Mouse (Mus musculus): Measurements from ENCODE around the gene 2010300C02Rik. TPM values are rescaled to one million over a fixed set of nuclear protein-coding genes. Genes with fewer than 3 reads are reported as not detected.

Gene 2010300C02Rik
- polyA plus RNA-seq, 1 experiment from 2014 or later: 0.81 TPM

DNA sequence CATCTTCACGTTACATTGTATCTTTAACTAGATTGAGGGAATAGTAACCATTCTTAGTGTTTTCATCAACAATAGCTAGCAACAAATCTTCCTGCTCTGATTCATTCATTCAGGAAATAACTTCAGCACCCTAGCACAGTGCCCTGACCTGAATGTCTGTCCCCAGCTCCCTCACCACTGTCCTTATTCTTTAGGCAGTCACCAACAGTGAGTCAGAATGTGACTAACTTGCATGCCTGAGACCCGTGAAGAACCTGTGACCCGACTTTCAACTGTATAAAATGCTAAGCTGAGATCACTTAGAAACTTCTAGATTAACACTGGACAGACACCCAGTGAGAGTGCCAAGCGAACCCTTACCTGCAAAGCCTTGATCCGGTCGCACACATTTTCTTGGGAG lies 88.4 kb downstream of the 2010300C02Rik start:
- no peak for ATAC-seq (ENCODE audit: insufficient read depth, low FRiP score, low TSS enrichment)
- no peak for DNase-seq (ENCODE audit: low spot score)
- no peak overlapping the region for H3K4me2 ChIP-seq (ENCODE audit: low read depth)
- no peaks in the 10 kb centered on the region for H3K4me1 ChIP-seq (ENCODE audit: control insufficient read depth, insufficient read depth, low read length)
- no peak overlapping the region for H3K4me3 ChIP-seq (ENCODE audit: low read depth, low read length)
- H3K27me3 ChIP-seq (ENCODE audit: control insufficient read depth, insufficient read depth, low read length): no peaks in the 10 kb centered on the region
- no peak overlapping the region for H3K27ac ChIP-seq (ENCODE audit: low read depth, low read length)
- 78% methylated on average over 6 of the region's 6 CpGs for WGBS
- no peaks in the 10 kb centered on the region for H3K9me3 ChIP-seq (ENCODE audit: control insufficient read depth, low read length)
- no peak overlapping the region for H3K9ac ChIP-seq (ENCODE audit: low read length)
- H3K36me3 ChIP-seq (ENCODE audit: control insufficient read depth, insufficient read depth, low read length): no peaks in the 10 kb centered on the region

DNA sequence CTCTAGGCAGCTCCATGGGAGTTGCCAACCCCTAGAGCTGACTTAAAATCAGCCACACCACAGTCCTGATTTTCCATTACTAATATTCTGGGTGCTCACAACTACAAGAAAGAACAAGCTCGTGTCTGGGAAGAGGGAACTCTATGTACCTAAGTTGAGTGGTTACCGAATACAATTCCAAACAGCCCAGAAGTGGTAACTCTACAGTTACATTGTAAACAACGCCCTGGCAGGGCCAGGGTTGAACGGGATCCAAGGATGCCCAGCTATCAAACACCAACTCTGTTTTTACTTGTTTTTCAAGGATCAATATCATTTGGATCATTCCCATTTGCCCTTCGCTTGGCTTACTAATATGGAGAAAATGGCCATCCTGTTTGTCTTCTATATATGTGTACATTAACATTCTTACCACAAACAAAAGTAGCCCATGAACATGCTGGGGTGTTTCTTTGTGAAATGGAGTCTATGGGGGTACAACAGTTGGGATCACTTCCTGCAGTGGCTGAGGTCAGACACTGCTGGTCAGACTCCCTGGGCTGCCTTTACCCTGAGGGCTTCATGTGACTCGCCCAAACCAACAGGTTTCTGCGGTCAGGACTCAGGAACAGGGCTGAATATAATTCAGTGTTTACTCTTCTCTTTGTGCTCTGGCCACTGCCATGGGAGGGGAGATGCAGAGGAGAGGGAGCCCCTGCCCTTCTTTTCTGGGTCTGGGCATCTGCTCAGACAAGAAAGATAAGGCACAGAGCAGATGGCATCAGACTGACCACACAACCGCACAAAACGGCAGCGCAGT lies 89.3 kb downstream of the 2010300C02Rik start:
- no peak overlapping the region for H3K4me3 ChIP-seq (ENCODE audit: low read depth, low read length)
- no peak overlapping the region for H3K4me2 ChIP-seq (ENCODE audit: low read depth)
- no peaks in the 10 kb centered on the region for H3K9me3 ChIP-seq (ENCODE audit: control insufficient read depth, low read length)
- ATAC-seq (ENCODE audit: insufficient read depth, low FRiP score, low TSS enrichment): no peak
- H3K4me1 ChIP-seq (ENCODE audit: control insufficient read depth, insufficient read depth, low read length): no peaks in the 10 kb centered on the region
- no peak for DNase-seq (ENCODE audit: low spot score)
- 91% methylated on average over 10 of the region's 10 CpGs for WGBS
- no peaks in the 10 kb centered on the region for H3K36me3 ChIP-seq (ENCODE audit: control insufficient read depth, insufficient read depth, low read length)
- no peak overlapping the region for H3K27ac ChIP-seq (ENCODE audit: low read depth, low read length)
- H3K27me3 ChIP-seq (ENCODE audit: control insufficient read depth, insufficient read depth, low read length): no peaks in the 10 kb centered on the region
- no peak overlapping the region for H3K9ac ChIP-seq (ENCODE audit: low read length)

DNA sequence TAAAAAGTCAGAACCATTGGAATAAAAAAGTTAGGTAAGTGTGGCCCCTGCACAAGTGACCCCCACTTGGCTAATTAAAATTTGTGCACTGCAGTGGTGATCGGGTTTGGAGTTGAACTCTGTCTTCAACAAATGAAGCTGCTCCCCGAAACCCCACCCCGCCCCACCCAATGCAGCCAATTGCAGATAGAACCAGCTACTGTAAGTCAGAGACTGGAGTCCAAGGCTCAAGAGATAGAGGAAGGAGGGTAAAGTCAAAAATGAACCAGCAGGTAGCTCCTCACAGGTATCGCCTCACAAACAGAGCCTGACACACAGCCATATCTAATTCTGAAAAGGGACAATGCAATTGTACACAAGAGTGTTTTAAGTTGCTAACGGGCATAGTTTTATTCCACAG lies 90.0 kb downstream of the 2010300C02Rik start:
- H3K27ac ChIP-seq (ENCODE audit: low read depth, low read length): no peak overlapping the region
- no peak overlapping the region for H3K9ac ChIP-seq (ENCODE audit: low read length)
- WGBS: 93% methylated on average over 5 of the region's 5 CpGs
- H3K27me3 ChIP-seq (ENCODE audit: control insufficient read depth, insufficient read depth, low read length): no peaks in the 10 kb centered on the region
- no peak overlapping the region for H3K4me3 ChIP-seq (ENCODE audit: low read depth, low read length)
- no peak for ATAC-seq (ENCODE audit: insufficient read depth, low FRiP score, low TSS enrichment)
- H3K4me2 ChIP-seq (ENCODE audit: low read depth): no peak overlapping the region
- H3K9me3 ChIP-seq (ENCODE audit: control insufficient read depth, low read length): no peaks in the 10 kb centered on the region
- no peaks in the 10 kb centered on the region for H3K36me3 ChIP-seq (ENCODE audit: control insufficient read depth, insufficient read depth, low read length)
- no peak for DNase-seq (ENCODE audit: low spot score)
- no peaks in the 10 kb centered on the region for H3K4me1 ChIP-seq (ENCODE audit: control insufficient read depth, insufficient read depth, low read length)

DNA sequence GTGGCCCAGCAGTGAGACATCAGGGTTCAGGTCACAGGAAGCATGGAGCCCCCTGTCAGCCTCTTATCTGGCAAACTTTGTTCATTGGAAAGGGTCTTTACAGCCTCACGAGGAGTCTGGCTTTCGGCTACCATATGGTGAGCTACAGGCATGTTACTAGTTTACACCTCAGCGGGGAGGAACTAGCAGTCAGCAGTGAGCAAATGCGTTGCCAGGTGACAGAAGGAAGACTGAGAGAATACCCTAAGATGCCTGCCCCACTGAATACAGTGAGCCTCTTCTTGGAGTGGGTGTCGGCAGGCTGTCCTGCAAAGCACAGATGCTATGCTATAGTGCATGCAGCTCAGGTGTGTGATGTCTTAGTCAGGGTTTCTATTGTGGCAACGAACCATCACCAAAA lies 91.1 kb downstream of the 2010300C02Rik start:
- no peak for ATAC-seq (ENCODE audit: insufficient read depth, low FRiP score, low TSS enrichment)
- H3K9ac ChIP-seq (ENCODE audit: low read length): no peak overlapping the region
- 54% methylated on average over 6 of the region's 6 CpGs for WGBS

DNA sequence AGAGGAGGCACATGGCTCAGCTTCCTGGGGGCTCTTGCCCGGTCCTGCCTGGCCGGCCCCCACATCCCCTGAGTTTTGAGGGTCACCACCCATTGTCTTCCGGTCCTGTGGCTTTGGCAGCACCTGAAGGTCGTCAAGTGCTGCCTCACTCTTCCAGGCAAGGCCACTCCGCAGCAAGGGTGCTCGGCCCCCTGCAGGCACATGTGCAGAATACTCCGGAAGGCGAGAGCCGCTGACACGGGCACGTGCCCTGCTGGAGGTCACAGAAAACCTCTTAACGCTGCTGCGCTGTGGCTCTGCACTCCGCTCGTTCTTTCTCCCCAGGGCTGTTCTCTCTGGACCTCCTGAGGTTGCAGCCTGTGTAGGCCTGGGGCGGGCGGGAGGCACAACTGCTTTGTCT lies 95.7 kb downstream of the 2010300C02Rik start:
- Histone ChIP-seq H3K4me2 (ENCODE audit: low read depth) (no peak overlapping the region), H3K27ac (ENCODE audit: low read depth, low read length) (no peak overlapping the region), H3K36me3 (ENCODE audit: control insufficient read depth, insufficient read depth, low read length) (no peaks in the 10 kb centered on the region), H3K9me3 (ENCODE audit: control insufficient read depth, low read length) (no peaks in the 10 kb centered on the region), H3K4me3 (ENCODE audit: low read depth, low read length) (no peak overlapping the region), H3K9ac (ENCODE audit: low read length) (no peak overlapping the region), H3K4me1 (ENCODE audit: control insufficient read depth, insufficient read depth, low read length) (no peaks in the 10 kb centered on the region), H3K27me3 (ENCODE audit: control insufficient read depth, insufficient read depth, low read length) (no peaks in the 10 kb centered on the region)
- no peak for DNase-seq (ENCODE audit: low spot score)
- WGBS: 90% methylated on average over 17 of the region's 17 CpGs
- no peak for ATAC-seq (ENCODE audit: insufficient read depth, low FRiP score, low TSS enrichment)

More for the DNA sequence above, 91.1 kb downstream of the 2010300C02Rik start:
- Histone ChIP-seq H3K4me2 (ENCODE audit: low read depth) (no peak overlapping the region), H3K36me3 (ENCODE audit: control insufficient read depth, insufficient read depth, low read length) (no peaks in the 10 kb centered on the region), H3K27ac (ENCODE audit: low read depth, low read length) (no peak overlapping the region), H3K27me3 (ENCODE audit: control insufficient read depth, insufficient read depth, low read length) (no peaks in the 10 kb centered on the region), H3K4me3 (ENCODE audit: low read depth, low read length) (no peak overlapping the region), H3K4me1 (ENCODE audit: control insufficient read depth, insufficient read depth, low read length) (no peaks in the 10 kb centered on the region), H3K9me3 (ENCODE audit: control insufficient read depth, low read length) (no peaks in the 10 kb centered on the region)
- DNase-seq (ENCODE audit: low spot score): no peak

DNA sequence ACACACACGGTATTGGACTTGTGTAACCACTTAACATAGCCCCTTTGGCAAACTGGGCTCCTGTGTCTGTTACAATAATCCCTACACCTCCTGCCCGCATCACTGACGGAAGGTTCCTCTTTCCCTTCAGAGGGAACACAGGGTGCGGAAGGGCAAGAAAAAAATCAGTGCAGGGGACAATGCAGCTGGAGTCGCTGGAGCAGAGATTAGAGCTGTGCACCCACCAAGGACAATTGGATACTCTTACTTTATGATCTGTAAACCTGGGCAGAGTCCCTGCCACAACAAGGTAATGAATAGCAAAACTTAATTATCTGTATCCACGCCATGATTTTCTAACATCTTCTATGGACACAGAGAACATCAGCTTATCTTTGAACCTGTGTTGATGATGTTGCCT lies 97.8 kb downstream of the 2010300C02Rik start:
- Histone ChIP-seq H3K27me3 (ENCODE audit: control insufficient read depth, insufficient read depth, low read length) (no peaks in the 10 kb centered on the region), H3K9ac (ENCODE audit: low read length) (no peak overlapping the region), H3K9me3 (ENCODE audit: control insufficient read depth, low read length) (no peaks in the 10 kb centered on the region), H3K4me2 (ENCODE audit: low read depth) (no peak overlapping the region), H3K4me1 (ENCODE audit: control insufficient read depth, insufficient read depth, low read length) (no peaks in the 10 kb centered on the region), H3K4me3 (ENCODE audit: low read depth, low read length) (no peak overlapping the region), H3K27ac (ENCODE audit: low read depth, low read length) (no peak overlapping the region), H3K36me3 (ENCODE audit: control insufficient read depth, insufficient read depth, low read length) (no peaks in the 10 kb centered on the region)
- no peak for DNase-seq (ENCODE audit: low spot score)
- WGBS: 86% methylated on average over 6 of the region's 6 CpGs
- no peak for ATAC-seq (ENCODE audit: insufficient read depth, low FRiP score, low TSS enrichment)

DNA sequence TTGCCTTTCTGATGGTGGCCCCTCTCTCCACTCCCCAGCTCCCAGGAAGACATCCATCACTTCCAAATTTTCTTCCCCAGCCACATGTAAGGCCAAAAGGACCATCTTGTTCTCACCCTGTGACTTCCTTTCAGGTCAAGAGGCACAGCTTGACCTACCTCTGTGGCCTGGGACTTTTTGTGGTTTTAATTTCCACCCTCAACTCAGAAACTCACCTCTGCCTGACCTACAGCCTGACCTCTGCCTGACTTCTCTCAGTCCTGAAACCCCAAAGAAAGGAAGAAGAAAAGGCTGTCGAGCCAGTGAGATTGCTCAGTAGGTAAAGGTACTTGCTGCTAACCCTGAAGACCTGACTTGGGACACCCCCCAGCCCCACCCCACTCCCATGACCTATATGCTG lies 100.3 kb downstream of the 2010300C02Rik start:
- ATAC-seq (ENCODE audit: insufficient read depth, low FRiP score, low TSS enrichment): no peak
- H3K9ac ChIP-seq (ENCODE audit: low read length): no peak overlapping the region
- no peaks in the 10 kb centered on the region for H3K36me3 ChIP-seq (ENCODE audit: control insufficient read depth, insufficient read depth, low read length)
- DNase-seq (ENCODE audit: low spot score): no peak
- H3K4me2 ChIP-seq (ENCODE audit: low read depth): no peak overlapping the region
- no peak overlapping the region for H3K4me3 ChIP-seq (ENCODE audit: low read depth, low read length)
- H3K9me3 ChIP-seq (ENCODE audit: control insufficient read depth, low read length): no peaks in the 10 kb centered on the region
- WGBS: 75% methylated on average over 1 of the region's 1 CpGs
- no peak overlapping the region for H3K27ac ChIP-seq (ENCODE audit: low read depth, low read length)
- 0 out of 2 replicates have a peak, but pooled peaks cover 2% of the 10 kb centered on the region for H3K4me1 ChIP-seq (ENCODE audit: control insufficient read depth, insufficient read depth, low read length)
- no peaks in the 10 kb centered on the region for H3K27me3 ChIP-seq (ENCODE audit: control insufficient read depth, insufficient read depth, low read length)

DNA sequence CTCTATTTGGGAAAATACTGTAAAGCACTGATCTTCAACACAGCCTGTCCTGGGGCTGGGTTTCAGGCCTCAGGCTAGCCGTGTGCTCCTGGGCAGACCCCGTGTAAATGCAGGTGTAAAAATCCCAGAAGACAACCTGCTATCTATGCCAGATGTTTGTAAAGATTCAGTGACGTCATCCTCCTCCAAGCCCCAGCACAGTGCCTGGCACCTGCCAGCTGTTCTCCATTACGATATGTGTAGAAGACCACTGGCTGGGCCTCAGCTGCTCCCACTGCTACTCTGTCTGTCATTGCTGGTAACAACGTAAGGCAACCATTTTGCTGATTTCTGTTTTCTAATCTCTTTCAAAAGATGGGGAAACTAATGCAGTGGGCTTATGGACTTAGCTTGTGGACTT lies 102.8 kb downstream of the 2010300C02Rik start:
- WGBS: 71% methylated on average over 5 of the region's 5 CpGs
- no peak for ATAC-seq (ENCODE audit: insufficient read depth, low FRiP score, low TSS enrichment)

DNA sequence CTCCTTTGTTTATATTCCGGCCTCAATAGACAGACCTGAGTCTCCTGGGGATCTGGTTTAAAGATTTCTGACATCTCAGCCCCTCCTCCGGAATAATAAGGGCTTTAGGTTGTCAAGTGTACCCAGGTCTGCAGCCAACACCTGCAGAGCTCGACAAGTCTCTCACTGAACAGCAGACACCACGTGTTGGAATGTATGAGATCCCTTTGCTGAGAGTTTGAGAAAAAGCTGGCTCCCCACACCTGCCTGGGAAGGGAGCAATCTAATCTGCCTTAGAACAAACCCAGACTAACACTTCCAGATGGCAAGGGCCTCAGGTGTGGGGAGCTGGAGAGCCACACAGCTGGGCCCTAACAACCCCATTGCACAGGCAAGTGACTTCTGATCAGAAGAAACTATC lies 103.3 kb downstream of the 2010300C02Rik start:
- H3K27me3 ChIP-seq (ENCODE audit: control insufficient read depth, insufficient read depth, low read length): no peaks in the 10 kb centered on the region
- H3K4me3 ChIP-seq (ENCODE audit: low read depth, low read length): no peak overlapping the region
- 0 out of 2 replicates have a peak, but pooled peaks cover 2% of the 10 kb centered on the region for H3K4me1 ChIP-seq (ENCODE audit: control insufficient read depth, insufficient read depth, low read length)
- H3K9ac ChIP-seq (ENCODE audit: low read length): no peak overlapping the region
- no peak overlapping the region for H3K4me2 ChIP-seq (ENCODE audit: low read depth)
- WGBS: 32% methylated on average over 4 of the region's 4 CpGs
- DNase-seq (ENCODE audit: low spot score) (no peak), ATAC-seq (ENCODE audit: insufficient read depth, low FRiP score, low TSS enrichment) (no peak)
- no peak overlapping the region for H3K27ac ChIP-seq (ENCODE audit: low read depth, low read length)
- no peaks in the 10 kb centered on the region for H3K9me3 ChIP-seq (ENCODE audit: control insufficient read depth, low read length)
- no peaks in the 10 kb centered on the region for H3K36me3 ChIP-seq (ENCODE audit: control insufficient read depth, insufficient read depth, low read length)

More for the DNA sequence above, 102.8 kb downstream of the 2010300C02Rik start:
- Histone ChIP-seq H3K27ac (ENCODE audit: low read depth, low read length) (no peak overlapping the region), H3K9me3 (ENCODE audit: control insufficient read depth, low read length) (no peaks in the 10 kb centered on the region), H3K27me3 (ENCODE audit: control insufficient read depth, insufficient read depth, low read length) (no peaks in the 10 kb centered on the region), H3K9ac (ENCODE audit: low read length) (no peak overlapping the region), H3K4me1 (ENCODE audit: control insufficient read depth, insufficient read depth, low read length) (0 out of 2 replicates have a peak, but pooled peaks cover 2% of the 10 kb centered on the region), H3K4me3 (ENCODE audit: low read depth, low read length) (no peak overlapping the region), H3K4me2 (ENCODE audit: low read depth) (no peak overlapping the region), H3K36me3 (ENCODE audit: control insufficient read depth, insufficient read depth, low read length) (no peaks in the 10 kb centered on the region)
- no peak for DNase-seq (ENCODE audit: low spot score)
